Mouse (Mus musculus) brain, embryonic 14.5 days (tissue): Measurements from ENCODE around the gene Vmn1r42.

Experiments
- CTCF ChIP-seq: fragments of 200-500 bp; IDR thresholded peaks from 2 replicates; pipeline ENCODE4 v1.5.1; 2012; ENCODE audit warnings: inconsistent platforms, mild to moderate bottlenecking, moderate library complexity, borderline replicate concordance; ENCODE audit not compliant: insufficient read depth, insufficient read length; ENCODE audit errors: extremely low read depth
- POLR2A ChIP-seq: fragments of 200-500 bp; IDR thresholded peaks from 2 replicates; pipeline ENCODE4 v1.6.1; 2012; ENCODE audit warnings: mild to moderate bottlenecking, inconsistent platforms, borderline replicate concordance; ENCODE audit not compliant: poor library complexity, insufficient read depth, insufficient read length, severe bottlenecking; ENCODE audit errors: extremely low read depth

GRCm38 (mm10) chr6:89883812-89884211 lies 7.6 kb upstream of the Vmn1r42 start:
- TF ChIP-seq CTCF = no peak
- no peak for TF ChIP-seq POLR2A
